Mouse (Mus musculus): ENCODE data around the gene Msh3.

DNA sequence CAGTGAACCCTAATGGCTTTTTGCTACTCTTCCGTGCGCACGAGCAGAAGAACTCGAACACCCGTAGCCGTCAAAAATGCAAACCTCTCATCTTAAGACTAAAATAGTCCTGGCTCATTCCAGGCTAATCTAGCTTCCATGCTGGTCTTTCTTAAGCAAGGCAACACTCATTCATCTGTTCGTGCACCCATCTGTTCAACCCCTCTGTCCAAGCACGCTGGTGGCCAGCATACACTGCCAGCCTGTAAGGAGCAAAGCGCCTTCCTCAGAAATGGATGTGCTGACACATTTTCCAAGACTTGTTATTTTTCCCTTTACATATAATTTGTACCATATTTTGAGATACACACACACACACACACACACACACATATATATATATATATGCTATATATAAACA is 137.6 kb downstream of the Msh3 start:
- TF ChIP-seq CTCF (IDR thresholded peaks at IDR 0.05; ENCODE audit: low read depth): no peak
- TF ChIP-seq EP300 (IDR thresholded peaks at IDR 0.05; ENCODE audit: low read depth): no peak

All from liver, embryonic 14.5 days (tissue).